Mouse (Mus musculus): ENCODE results near the gene Pla2g12b. TPM values are rescaled to one million over a fixed set of nuclear protein-coding genes. Genes with fewer than 3 reads are reported as not detected.

Pla2g12b gene
- total and polyA plus RNA-seq, 3 experiments: not detected

DNA sequence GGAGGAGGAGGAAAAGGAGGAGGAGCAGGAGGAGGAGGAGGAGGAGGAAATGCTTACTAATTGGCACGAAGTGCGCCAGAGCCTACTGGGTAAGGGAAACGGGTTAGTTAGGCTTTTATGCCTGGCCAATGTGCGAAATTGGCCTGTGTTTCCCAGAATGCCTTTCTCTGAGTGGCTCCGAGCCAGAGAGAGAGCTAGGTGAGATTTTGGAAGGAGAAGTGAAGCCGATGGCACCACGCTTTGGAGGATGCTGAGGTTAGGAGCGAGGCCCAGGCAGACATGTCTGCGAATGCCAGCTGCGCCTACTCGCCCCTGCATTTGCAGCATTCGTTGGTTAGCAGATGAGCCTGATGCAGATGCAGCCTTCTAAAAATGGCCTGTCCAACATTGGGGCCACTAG, 56.3 kb downstream of the Pla2g12b start:
- no peaks in the 10 kb centered on the region for H3K79me2 ChIP-seq (ENCODE audit: control insufficient read depth, insufficient read depth, low read length, poor library complexity)
- no peak for DNase-seq (ENCODE audit: low read depth, low spot score)
- no peaks in the 10 kb centered on the region for H3K36me3 ChIP-seq (ENCODE audit: control insufficient read depth in 1 of 2, insufficient read depth in 2 of 2, low read length in 2 of 2)
- TF ChIP-seq ELF1 (IDR thresholded peaks at IDR 0.05; ENCODE audit: low read depth, low read length) (no peak), CHD1 (IDR thresholded peaks at IDR 0.05; ENCODE audit: low read depth, low read length) (no peak), TBP (IDR thresholded peaks at IDR 0.05; ENCODE audit: low read depth, low read length) (no peak), BHLHE40 (IDR thresholded peaks at IDR 0.05; ENCODE audit: borderline replicate concordance, low read depth, low read length) (no peak), MYC (IDR thresholded peaks at IDR 0.05; ENCODE audit: low read depth, low read length) (no peak), CHD2 (IDR thresholded peaks at IDR 0.05; ENCODE audit: low read length) (no peak), ZKSCAN1 (IDR thresholded peaks at IDR 0.05; ENCODE audit: low read depth, low read length) (no peak), ZC3H11A (IDR thresholded peaks at IDR 0.05; ENCODE audit: low read depth, low read length) (no peak), RCOR1 (IDR thresholded peaks at IDR 0.05; ENCODE audit: low read depth, low read length) (no peak), MAFK (IDR thresholded peaks at IDR 0.05; ENCODE audit: borderline replicate concordance, low read depth, low read length) (no peak), JUND (IDR thresholded peaks at IDR 0.05; ENCODE audit: low read depth, low read length) (no peak), UBTF (IDR thresholded peaks at IDR 0.05; ENCODE audit: borderline replicate concordance, insufficient read depth, low read depth, low read length) (no peak)
- no peak overlapping the region for H3K9ac ChIP-seq (ENCODE audit: control insufficient read depth, low read depth, low read length, poor library complexity, severe bottlenecking)
- no peak overlapping the region for H3K27ac ChIP-seq (ENCODE audit: control insufficient read depth, low read depth, low read length)
- H3K4me1 ChIP-seq (ENCODE audit: control insufficient read depth in 1 of 2, insufficient read depth in 2 of 2, low read length in 2 of 2): no peaks in the 10 kb centered on the region
- H3K27me3 ChIP-seq (ENCODE audit: control insufficient read depth in 1 of 2, insufficient read depth in 2 of 2, low read length in 2 of 2): no peaks in the 10 kb centered on the region
- no peaks in the 10 kb centered on the region for H3K9me3 ChIP-seq (replicated peaks; ENCODE audit: insufficient read depth, low read length)
- H3K4me3 ChIP-seq (ENCODE audit: control insufficient read depth in 1 of 2, insufficient read depth in 1 of 2, low read depth in 2 of 2, low read length in 2 of 2): no peak overlapping the region

DNA sequence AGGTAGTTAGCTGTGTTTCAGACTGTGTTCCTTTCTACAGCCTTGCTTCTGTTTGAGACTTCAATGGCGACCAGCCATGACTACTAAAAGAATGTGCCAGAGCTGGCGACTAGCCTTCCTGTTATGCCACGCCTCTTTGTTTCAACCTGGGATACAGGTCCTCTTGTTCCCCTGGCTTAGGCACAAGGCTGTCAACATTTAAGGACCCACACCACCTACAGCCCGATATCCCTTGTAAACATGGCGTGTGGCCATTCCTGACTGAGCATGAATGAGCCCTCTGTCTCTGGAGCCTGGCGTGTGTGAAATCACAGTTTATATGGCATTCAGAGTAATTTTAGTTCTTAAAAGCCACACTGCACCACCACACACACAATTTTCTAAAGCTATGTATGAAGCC, 58.8 kb downstream of the Pla2g12b start:
- Histone ChIP-seq H3K4me1 (ENCODE audit: control insufficient read depth in 1 of 2, insufficient read depth in 2 of 2, low read length in 2 of 2) (no peaks in the 10 kb centered on the region), H3K79me2 (ENCODE audit: control insufficient read depth, insufficient read depth, low read length, poor library complexity) (no peaks in the 10 kb centered on the region), H3K9ac (ENCODE audit: control insufficient read depth, low read depth, low read length, poor library complexity, severe bottlenecking) (no peak overlapping the region), H3K36me3 (ENCODE audit: control insufficient read depth in 1 of 2, insufficient read depth in 2 of 2, low read length in 2 of 2) (no peaks in the 10 kb centered on the region), H3K27me3 (ENCODE audit: control insufficient read depth in 1 of 2, insufficient read depth in 2 of 2, low read length in 2 of 2) (no peaks in the 10 kb centered on the region), H3K4me3 (ENCODE audit: control insufficient read depth in 1 of 2, insufficient read depth in 1 of 2, low read depth in 2 of 2, low read length in 2 of 2) (no peak overlapping the region), H3K27ac (ENCODE audit: control insufficient read depth, low read depth, low read length) (no peak overlapping the region), H3K9me3 (replicated peaks; ENCODE audit: insufficient read depth, low read length) (no peaks in the 10 kb centered on the region)
- DNase-seq (ENCODE audit: low read depth, low spot score): no peak
- TF ChIP-seq MXI1 (IDR thresholded peaks at IDR 0.05; ENCODE audit: low read depth, low read length): no peak
- TF ChIP-seq SIN3A (IDR thresholded peaks at IDR 0.05; ENCODE audit: low read length): no peak
- TF ChIP-seq CHD2 (IDR thresholded peaks at IDR 0.05; ENCODE audit: low read length): no peak
- no peak for TF ChIP-seq ZC3H11A (IDR thresholded peaks at IDR 0.05; ENCODE audit: low read depth, low read length)

- Histone ChIP-seq H3K27ac (ENCODE audit: control insufficient read depth, low read depth, low read length) (no peak overlapping the region), H3K79me2 (ENCODE audit: control insufficient read depth, insufficient read depth, low read length, poor library complexity) (no peaks in the 10 kb centered on the region), H3K36me3 (ENCODE audit: control insufficient read depth in 1 of 2, insufficient read depth in 2 of 2, low read length in 2 of 2) (no peaks in the 10 kb centered on the region), H3K9ac (ENCODE audit: control insufficient read depth, low read depth, low read length, poor library complexity, severe bottlenecking) (no peak overlapping the region), H3K9me3 (replicated peaks; ENCODE audit: insufficient read depth, low read length) (no peaks in the 10 kb centered on the region), H3K4me1 (ENCODE audit: control insufficient read depth in 1 of 2, insufficient read depth in 2 of 2, low read length in 2 of 2) (no peaks in the 10 kb centered on the region), H3K27me3 (ENCODE audit: control insufficient read depth in 1 of 2, insufficient read depth in 2 of 2, low read length in 2 of 2) (no peaks in the 10 kb centered on the region), H3K4me3 (ENCODE audit: control insufficient read depth in 1 of 2, insufficient read depth in 1 of 2, low read depth in 2 of 2, low read length in 2 of 2) (no peak overlapping the region)
- DNase-seq (ENCODE audit: low read depth, low spot score): no peak
- no peak for TF ChIP-seq CHD2 (IDR thresholded peaks at IDR 0.05; ENCODE audit: low read length)
- no peak for TF ChIP-seq ZNF384 (IDR thresholded peaks at IDR 0.05; ENCODE audit: low read depth, low read length)
- no peak for TF ChIP-seq BHLHE40 (IDR thresholded peaks at IDR 0.05; ENCODE audit: borderline replicate concordance, low read depth, low read length)
Measured at GRCm38 (mm10) chr10:59465546-59465945, 62.1 kb downstream of the Pla2g12b start.
